Mouse (Mus musculus) limb, embryonic 15.5 days (tissue): ENCODE data around the gene Asb14. TPM values are rescaled to one million over a fixed set of nuclear protein-coding genes. Genes with fewer than 3 reads are reported as not detected.
"Not testable (repeated sequence)": the region's sequence is repeated elsewhere in the genome, so short reads cannot be mapped to it uniquely, and the experiment has no call there.

Source experiments
- ATAC-seq: fragments of 200-750 bp; cut with Nextera tagmentation; 2 replicates; pipeline ENCODE4 v1.8.0; 2017; ENCODE audit warnings: low read depth, moderate TSS enrichment; ENCODE audit not compliant: insufficient number of reproducible peaks, low FRiP score, low TSS enrichment
- H3K27ac ChIP-seq: fragments of 300-500 bp; sonication (generic); 2 replicates; pipeline ENCODE4 v1.5.1; 2015; ENCODE audit warnings: moderate library complexity, mild to moderate bottlenecking, inconsistent platforms
- H3K27me3 ChIP-seq: fragments of 300-500 bp; sonication (generic); 2 replicates; pipeline ENCODE4 v1.6.1; 2015; ENCODE audit warnings: inconsistent platforms
- H3K36me3 ChIP-seq: fragments of 300-500 bp; sonication (generic); 2 replicates; pipeline ENCODE4 v1.6.1; 2015; ENCODE audit warnings: inconsistent platforms
- H3K4me1 ChIP-seq: fragments of 300-500 bp; sonication (generic); 2 replicates; pipeline ENCODE4 v1.6.1; 2015; ENCODE audit warnings: inconsistent platforms
- H3K4me2 ChIP-seq: fragments of 300-500 bp; sonication (generic); 2 replicates; pipeline ENCODE4 v1.6.1; 2015; ENCODE audit warnings: mild to moderate bottlenecking, inconsistent platforms
- H3K4me3 ChIP-seq: fragments of 300-500 bp; sonication (generic); 2 replicates; pipeline ENCODE4 v1.5.1; 2015; ENCODE audit warnings: mild to moderate bottlenecking, inconsistent platforms
- H3K9ac ChIP-seq: fragments of 300-500 bp; sonication (generic); 2 replicates; pipeline ENCODE4 v1.6.1; 2015; ENCODE audit warnings: inconsistent platforms
- H3K9me3 ChIP-seq: fragments of 300-500 bp; sonication (generic); 2 replicates; pipeline ENCODE4 v1.6.1; 2016; ENCODE audit warnings: inconsistent platforms
- WGBS: fragments of 180-500 bp; shearing (Covaris S2); methylation state at CpG from one replicate; pipeline ENCODE4 v1.1.7; 2015; 5-methylcytosine and 5-hydroxymethylcytosine counted together
- polyA plus RNA-seq: library from polyadenylated mRNA; unstranded; fragments of >200 nt; fragmentation: Nextera tagmentation; extraction: Ambion mirVana; gene quantifications from 2 replicates; pipeline ENCODE4 v1.2.1, GENCODE M21; 2015

The Asb14 gene
- polyA plus RNA-seq, 1 experiment from 2014 or later: 0.19 TPM

GRCm38 (mm10) chr14:26900893-26901292 lies 6.5 kb downstream of the Asb14 start:
- WGBS: 79% methylated on average over 12 of the region's 12 CpGs
- Histone ChIP-seq H3K9ac (no peak overlapping the region), H3K9me3 (no peaks in the 10 kb centered on the region), H3K4me1 (no peaks in the 10 kb centered on the region), H3K36me3 (no peaks in the 10 kb centered on the region), H3K27me3 (no peaks in the 10 kb centered on the region), H3K27ac (no peak overlapping the region), H3K4me3 (no peak overlapping the region), H3K4me2 (no peak overlapping the region)
- no peak for ATAC-seq

DNA sequence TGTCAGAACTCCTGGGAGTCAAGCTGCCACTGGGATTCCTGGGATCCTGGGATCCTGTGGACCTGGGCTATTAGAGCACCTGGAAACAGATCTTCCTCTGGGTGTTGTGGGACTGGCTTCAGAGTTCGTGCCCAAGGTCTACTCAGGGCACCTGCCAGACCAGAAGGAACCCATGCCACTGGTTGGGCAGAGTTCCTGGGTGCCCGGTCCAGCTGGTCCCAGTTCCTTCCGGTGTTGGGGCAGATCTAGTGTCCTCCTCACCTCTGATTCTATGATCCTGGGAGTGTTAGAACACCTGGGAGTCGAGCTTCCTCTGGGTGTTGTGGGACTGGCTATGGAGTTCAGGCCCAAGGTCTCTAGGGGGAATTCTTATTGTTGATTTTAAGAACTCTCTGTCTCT lies 13.0 kb downstream of the Asb14 start:
- no peak overlapping the region for H3K27ac ChIP-seq
- H3K36me3 ChIP-seq: no peaks in the 10 kb centered on the region
- no peaks in the 10 kb centered on the region for H3K27me3 ChIP-seq
- H3K4me2 ChIP-seq: no peak overlapping the region
- H3K4me3 ChIP-seq: no peak overlapping the region
- no peaks in the 10 kb centered on the region for H3K9me3 ChIP-seq
- WGBS: 89% methylated on average over 4 of the region's 4 CpGs
- no peak overlapping the region for H3K9ac ChIP-seq
- no peak for ATAC-seq
- no peaks in the 10 kb centered on the region for H3K4me1 ChIP-seq

- not testable (repeated sequence) for H3K9me3 ChIP-seq, H3K4me2 ChIP-seq, H3K4me3 ChIP-seq, H3K9ac ChIP-seq, H3K27me3 ChIP-seq, H3K27ac ChIP-seq, H3K4me1 ChIP-seq, H3K36me3 ChIP-seq, ATAC-seq
- 50% methylated on average over 9 of the region's 9 CpGs for WGBS
Observed at GRCm38 (mm10) chr14:26910461-26910860, 16.1 kb downstream of the Asb14 start.

- no peak for ATAC-seq
- Histone ChIP-seq H3K4me1 (no peaks in the 10 kb centered on the region), H3K36me3 (no peaks in the 10 kb centered on the region), H3K27ac (no peak overlapping the region), H3K4me2 (no peak overlapping the region), H3K9ac (no peak overlapping the region), H3K4me3 (no peak overlapping the region), H3K27me3 (no peaks in the 10 kb centered on the region), H3K9me3 (no peaks in the 10 kb centered on the region)
- WGBS: 60% methylated on average over 6 of the region's 6 CpGs
Observed at GRCm38 (mm10) chr14:26911201-26911600, 16.8 kb downstream of the Asb14 start.

DNA sequence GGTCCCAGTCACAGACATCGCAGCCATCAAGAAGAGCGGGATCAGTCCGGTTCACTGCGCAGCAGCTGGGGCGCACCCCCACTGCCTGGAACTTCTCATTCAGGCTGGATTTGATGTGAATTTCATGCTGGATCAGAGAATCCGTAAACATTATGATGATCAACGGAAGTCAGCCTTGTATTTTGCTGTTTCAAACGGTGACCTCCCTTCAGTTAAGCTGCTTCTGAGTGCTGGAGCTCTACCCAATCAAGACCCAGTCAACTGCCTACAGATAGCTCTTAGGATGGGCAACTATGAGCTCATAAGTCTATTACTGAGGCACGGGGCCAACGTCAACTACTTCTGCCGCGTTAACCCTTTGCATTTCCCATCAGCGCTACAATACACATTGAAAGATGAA lies 17.5 kb downstream of the Asb14 start:
- no peaks in the 10 kb centered on the region for H3K4me1 ChIP-seq
- no peak overlapping the region for H3K4me2 ChIP-seq
- H3K4me3 ChIP-seq: no peak overlapping the region
- no peak for ATAC-seq
- H3K9me3 ChIP-seq: no peaks in the 10 kb centered on the region
- no peak overlapping the region for H3K27ac ChIP-seq
- H3K9ac ChIP-seq: no peak overlapping the region
- 89% methylated on average over 13 of the region's 13 CpGs for WGBS
- no peaks in the 10 kb centered on the region for H3K36me3 ChIP-seq
- no peaks in the 10 kb centered on the region for H3K27me3 ChIP-seq

DNA sequence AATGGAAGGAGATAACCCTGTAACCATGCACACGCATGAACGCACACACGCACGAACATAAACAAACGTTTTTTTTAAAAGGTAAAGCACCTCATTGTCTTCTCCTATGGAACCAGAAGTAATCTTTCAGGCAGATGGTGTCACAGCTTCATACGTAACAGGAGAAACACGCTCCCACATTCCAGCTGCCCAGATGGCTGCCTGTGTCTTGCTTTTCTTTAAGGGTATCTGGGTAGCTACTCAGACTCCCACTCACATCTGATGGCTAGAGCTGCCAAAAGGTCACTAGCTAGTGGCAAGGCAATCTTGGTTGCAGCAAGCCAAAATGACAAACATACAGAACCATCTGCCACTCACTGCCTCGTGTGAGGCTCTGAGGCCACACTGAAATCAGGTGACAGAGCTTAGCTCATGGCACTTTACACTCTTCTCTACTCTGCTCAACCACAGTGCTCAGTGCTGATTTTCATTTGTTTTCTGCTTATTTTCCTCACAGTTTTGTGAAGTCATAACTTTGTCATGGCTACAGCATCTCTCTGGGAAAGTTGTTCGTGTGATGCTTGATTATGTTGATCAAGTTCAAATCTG lies 19.4 kb downstream of the Asb14 start:
- H3K27me3 ChIP-seq: no peaks in the 10 kb centered on the region
- no peak overlapping the region for H3K9ac ChIP-seq
- no peaks in the 10 kb centered on the region for H3K9me3 ChIP-seq
- H3K36me3 ChIP-seq: peaks cover 2% of the 10 kb centered on the region; the same call in 1 of the 2 replicates
- H3K4me1 ChIP-seq: no peaks in the 10 kb centered on the region
- no peak for ATAC-seq
- H3K27ac ChIP-seq: no peak overlapping the region
- 83% methylated on average over 9 of the region's 9 CpGs for WGBS
- H3K4me2 ChIP-seq: no peak overlapping the region
- no peak overlapping the region for H3K4me3 ChIP-seq

- Histone ChIP-seq H3K36me3 (peaks cover 27% of the 10 kb centered on the region), H3K9me3 (no peaks in the 10 kb centered on the region), H3K27me3 (no peaks in the 10 kb centered on the region), H3K4me2 (no peak overlapping the region), H3K4me3 (no peak overlapping the region), H3K4me1 (no peaks in the 10 kb centered on the region), H3K27ac (no peak overlapping the region), H3K9ac (no peak overlapping the region)
- no peak for ATAC-seq
- WGBS: 95% methylated on average over 3 of the region's 3 CpGs
Observed at GRCm38 (mm10) chr14:26919310-26919709, 25.0 kb downstream of the Asb14 start.

DNA sequence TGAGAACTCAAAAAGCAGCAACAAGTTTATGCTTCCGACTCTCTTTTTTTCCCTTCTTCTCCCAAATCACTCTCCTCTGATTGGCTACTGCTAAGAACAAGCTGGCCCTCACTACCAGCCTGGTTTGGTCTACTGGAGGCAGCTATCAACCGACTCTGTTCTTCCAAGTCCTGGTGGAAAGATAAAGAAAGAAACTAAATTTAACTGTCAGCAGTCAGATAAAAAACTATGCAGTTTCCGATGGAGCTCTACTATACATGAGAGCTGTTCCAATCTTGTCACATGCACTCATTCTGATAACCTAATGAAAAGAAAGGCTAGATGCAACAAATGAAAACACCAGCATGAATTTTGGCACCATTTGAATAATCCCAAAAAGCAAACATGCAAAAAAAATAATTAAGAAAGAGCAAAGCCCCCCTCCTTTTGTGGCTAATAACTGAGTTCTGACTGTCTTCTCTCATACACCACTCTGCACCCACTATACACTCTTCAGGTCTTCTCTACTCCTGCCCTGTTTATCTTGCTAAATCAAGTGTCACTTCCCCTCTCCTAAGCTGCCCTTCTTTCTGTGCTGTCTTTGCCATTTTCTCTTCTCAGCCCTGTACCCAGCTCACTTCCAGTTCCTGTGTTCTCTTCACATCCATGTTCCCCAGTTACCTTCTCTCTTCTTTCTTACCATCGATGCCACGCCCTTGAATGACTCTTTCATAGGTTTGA lies 29.5 kb downstream of the Asb14 start:
- ATAC-seq: no peak
- 93% methylated on average over 5 of the region's 5 CpGs for WGBS
- Histone ChIP-seq H3K4me1 (no peaks in the 10 kb centered on the region), H3K9me3 (no peaks in the 10 kb centered on the region), H3K27ac (no peak overlapping the region), H3K4me3 (no peak overlapping the region), H3K36me3 (peaks cover 48% of the 10 kb centered on the region), H3K4me2 (no peak overlapping the region), H3K9ac (no peak overlapping the region), H3K27me3 (no peaks in the 10 kb centered on the region)

DNA sequence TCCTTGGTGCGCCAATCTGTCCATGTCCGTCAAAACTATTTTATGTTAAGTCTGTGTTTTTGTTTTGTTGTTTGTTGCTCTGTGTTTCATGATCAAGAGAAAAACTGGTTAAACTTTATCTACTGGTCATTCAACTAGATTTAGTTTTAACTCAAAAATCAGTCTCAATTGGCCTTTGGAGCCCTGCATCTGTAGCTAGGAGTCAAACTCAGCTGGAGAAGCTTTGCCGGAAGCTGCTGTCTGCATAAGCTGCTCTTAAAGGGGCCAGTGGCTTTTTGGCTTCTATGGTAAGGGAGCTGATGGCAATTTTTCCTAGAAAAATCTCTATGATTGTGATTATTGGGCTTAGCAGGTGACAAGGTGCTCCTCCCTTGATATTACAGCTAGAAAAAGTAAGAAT lies 40.5 kb downstream of the Asb14 start:
- Histone ChIP-seq H3K9ac (no peak overlapping the region), H3K4me3 (no peak overlapping the region), H3K27ac (no peak overlapping the region), H3K9me3 (no peaks in the 10 kb centered on the region), H3K4me2 (no peak overlapping the region), H3K36me3 (peaks cover 31% of the 10 kb centered on the region), H3K27me3 (no peaks in the 10 kb centered on the region), H3K4me1 (no peaks in the 10 kb centered on the region)
- ATAC-seq: no peak
- 93% methylated on average over 3 of the region's 3 CpGs for whole genome bisulfite sequencing

- no peak for ATAC-seq
- no peaks in the 10 kb centered on the region for H3K9me3 ChIP-seq
- no peaks in the 10 kb centered on the region for H3K27me3 ChIP-seq
- H3K4me1 ChIP-seq: no peaks in the 10 kb centered on the region
- 89% methylated on average over 4 of the region's 4 CpGs for WGBS
- no peak overlapping the region for H3K4me3 ChIP-seq
- no peak overlapping the region for H3K27ac ChIP-seq
- H3K4me2 ChIP-seq: no peak overlapping the region
- H3K9ac ChIP-seq: no peak overlapping the region
- peaks cover 36% of the 10 kb centered on the region for H3K36me3 ChIP-seq
Observed at GRCm38 (mm10) chr14:26935558-26935957, 41.2 kb downstream of the Asb14 start.

DNA sequence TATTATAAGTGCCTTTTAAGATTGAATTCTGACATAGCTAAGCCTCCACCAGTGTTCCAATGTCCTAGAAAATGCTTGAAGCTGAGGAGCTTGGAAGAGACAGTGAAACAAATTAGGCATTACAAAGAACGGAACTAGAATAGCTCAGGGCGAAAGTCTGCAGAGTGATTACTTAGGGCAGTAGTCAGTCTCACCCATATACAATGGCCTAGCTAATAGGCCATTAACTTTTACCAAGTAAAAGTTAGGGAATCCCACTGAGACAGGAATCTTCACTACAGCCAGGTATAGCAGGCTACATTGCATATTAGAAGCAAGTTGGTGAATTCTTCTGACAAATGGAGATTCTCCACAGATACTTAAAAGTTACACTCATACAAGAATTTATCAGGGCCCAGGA lies 61.8 kb downstream of the Asb14 start:
- 86% methylated on average over 2 of the region's 2 CpGs for WGBS
- peaks cover 36% of the 10 kb centered on the region for H3K36me3 ChIP-seq

DNA sequence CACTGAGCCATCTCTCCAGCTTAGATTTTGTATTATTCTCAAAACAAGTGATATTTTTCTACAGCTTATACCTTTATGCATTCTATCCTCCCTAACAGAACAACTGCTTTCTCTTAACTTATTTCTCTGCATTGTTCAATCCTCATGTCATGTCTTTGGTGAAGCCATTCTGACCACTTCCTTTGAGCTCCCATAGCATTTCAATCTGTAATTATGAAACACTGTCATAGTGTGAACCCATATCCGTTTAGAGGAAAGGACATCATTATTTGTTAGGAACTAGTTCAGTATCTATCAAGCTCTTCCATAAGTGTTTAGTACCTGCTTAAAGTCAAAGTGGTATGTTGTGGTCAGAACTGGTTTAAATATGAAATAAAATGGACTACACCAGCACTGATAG lies 66.2 kb downstream of the Asb14 start:
- Histone ChIP-seq H3K4me2 (no peak overlapping the region), H3K36me3 (peaks cover 25% of the 10 kb centered on the region), H3K9ac (no peak overlapping the region), H3K27ac (no peak overlapping the region), H3K27me3 (no peaks in the 10 kb centered on the region), H3K9me3 (no peaks in the 10 kb centered on the region), H3K4me1 (no peaks in the 10 kb centered on the region), H3K4me3 (no peak overlapping the region)
- 73% methylated on average over 1 of the region's 1 CpGs for WGBS
- no peak for ATAC-seq

More for the DNA sequence above, 61.8 kb downstream of the Asb14 start:
- not testable (repeated sequence) for ATAC-seq, H3K4me1 ChIP-seq, H3K27ac ChIP-seq, H3K4me2 ChIP-seq, H3K9me3 ChIP-seq, H3K27me3 ChIP-seq, H3K4me3 ChIP-seq, H3K9ac ChIP-seq
